Mouse (Mus musculus): ENCODE results near the gene Tmem236.

Gene Tmem236

DNA sequence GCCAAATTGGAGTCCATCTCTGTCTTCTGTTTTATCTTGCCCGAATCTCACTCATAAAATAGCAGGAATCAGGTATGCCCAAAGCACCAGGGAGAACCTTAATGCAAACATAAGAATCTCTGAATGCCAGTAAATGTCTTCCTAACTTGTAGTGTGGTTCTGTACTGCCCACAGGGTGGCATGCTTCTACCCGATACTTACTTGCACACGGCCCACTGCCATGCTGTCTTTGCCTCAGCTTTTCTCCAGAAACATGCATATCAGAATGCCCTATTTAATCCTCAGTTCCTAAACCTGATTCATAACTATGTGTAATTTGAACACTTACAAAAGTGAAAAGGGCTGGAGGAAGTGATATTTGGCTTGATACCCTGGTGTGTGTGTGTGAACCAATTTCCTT lies 77.6 kb downstream of the Tmem236 start:
- DNase-seq (ENCODE audit: low spot score) = no peak

DNA sequence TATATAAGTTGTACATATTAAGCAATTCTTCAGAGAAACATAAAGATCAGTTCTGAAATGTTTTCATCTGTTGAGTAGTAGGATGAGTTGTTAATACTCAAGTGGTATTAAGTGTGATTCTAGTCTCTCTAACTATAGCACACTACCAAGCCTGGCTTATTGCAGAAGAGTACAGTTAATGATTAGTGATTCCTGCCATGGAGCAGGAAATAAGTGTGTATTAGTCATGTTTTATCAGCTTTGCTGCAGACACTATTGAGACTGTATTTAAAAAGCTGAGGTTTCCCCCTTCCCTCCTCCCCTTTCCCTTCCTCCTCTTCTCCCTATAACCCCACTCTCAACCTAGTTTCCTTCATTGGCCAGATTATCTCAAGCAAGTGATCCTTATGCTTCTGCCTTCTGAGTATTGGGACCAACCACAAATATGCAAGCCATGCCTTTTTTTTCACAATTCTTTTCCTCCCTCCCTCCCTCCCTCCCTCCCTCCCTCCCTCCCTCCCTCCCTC lies 84.1 kb downstream of the Tmem236 start:
- DNase-seq (ENCODE audit: low spot score) = no peak

DNA sequence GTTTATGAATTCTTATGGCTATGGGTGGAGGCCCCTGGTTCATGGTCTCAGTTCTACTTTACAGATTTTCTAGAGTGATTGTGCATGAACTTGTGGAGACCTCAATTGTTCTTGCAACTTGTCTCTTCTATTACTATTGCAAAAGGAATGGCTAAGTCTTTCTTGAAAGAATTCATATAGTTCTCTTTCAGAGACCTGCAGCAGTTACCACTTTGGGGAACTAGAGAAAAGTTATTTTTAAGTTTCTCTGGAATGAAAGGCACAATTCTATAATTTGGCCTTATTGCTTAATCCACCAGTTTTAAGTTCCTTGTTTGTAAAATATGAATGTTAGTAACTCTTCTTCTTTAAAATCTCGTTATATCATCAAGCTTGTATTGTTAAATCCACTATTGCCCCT lies 87.8 kb downstream of the Tmem236 start:
- no peak for DNase-seq (ENCODE audit: low spot score)

DNA sequence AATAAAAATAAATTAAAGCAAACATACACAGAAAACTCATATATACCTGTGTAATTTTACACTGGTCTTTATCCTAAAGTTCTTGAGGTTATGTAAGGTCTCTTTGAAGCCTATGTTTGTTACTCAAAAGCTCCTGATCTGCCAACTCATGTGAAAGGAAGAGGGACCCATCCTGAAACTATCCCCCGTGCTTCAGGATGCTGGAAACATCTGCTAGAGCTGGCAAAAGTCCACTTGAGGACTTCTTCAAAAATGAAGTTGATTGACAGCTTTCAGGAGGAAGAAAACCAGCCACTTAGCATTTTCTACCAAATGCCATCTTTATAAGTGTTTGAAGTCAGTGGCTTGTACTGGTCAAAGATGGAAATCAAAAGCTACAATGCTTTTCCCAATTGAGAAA lies 94.8 kb downstream of the Tmem236 start:
- no peak for DNase-seq (ENCODE audit: low spot score)
